Mouse (Mus musculus) T-helper 2 cell (primary cell): Measurements from ENCODE around the gene Zscan4-ps1.
"Not testable (repeated sequence)": the region's sequence is repeated elsewhere in the genome, so short reads cannot be mapped to it uniquely, and the experiment has no call there.

Experiments
- in situ Hi-C: fragments of 300-600 bp; cut with MboI, MseI; formaldehyde crosslinking; loops from one replicate; pipeline ENCODE4 v1.15.1; 2025; ENCODE audit warnings: high pct_unique_total_duplicates

The Zscan4-ps1 gene

DNA sequence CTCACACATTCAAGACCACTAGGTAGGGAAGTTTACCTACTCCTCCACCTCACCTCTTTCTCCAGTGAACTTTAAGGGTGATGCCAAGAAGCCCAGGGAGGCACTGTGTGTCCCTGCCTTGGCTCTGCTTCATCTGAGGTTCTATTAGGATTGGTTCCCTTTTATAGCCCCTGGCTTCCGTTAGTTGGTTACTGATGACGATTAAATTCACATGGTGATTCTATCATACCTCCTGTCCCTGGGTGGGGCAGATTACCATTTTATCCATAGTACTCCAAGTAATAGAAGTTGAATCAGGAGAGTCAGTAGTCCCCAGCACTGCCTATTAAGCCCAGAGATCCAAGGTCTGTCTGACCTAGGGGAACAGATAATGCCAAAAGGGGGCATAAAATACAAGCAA, at the start of gene Zscan4-ps1:
TSS of gene Zscan4-ps1 (minus strand) at position 101 of the 400 bp plus-strand sequence.
- in situ Hi-C loops, result not testable (repeated sequence)
